Mouse (Mus musculus): ENCODE results near the gene Mars2.

GRCm38 (mm10) chr1:55224111-55224510 lies 12.9 kb upstream of the Mars2 start:
- no peak for TF ChIP-seq CTCF (IDR thresholded peaks at IDR 0.05; ENCODE audit: low read depth, low read length)
- no peak for TF ChIP-seq POLR2A (IDR thresholded peaks at IDR 0.05; ENCODE audit: insufficient read depth, low read length)
- TF ChIP-seq EP300 (IDR thresholded peaks at IDR 0.05; ENCODE audit: insufficient read depth, low read depth, low read length) = no peak
